Mouse (Mus musculus): Measurements from ENCODE around the gene Rims3. TPM values are rescaled to one million over a fixed set of nuclear protein-coding genes. Genes with fewer than 3 reads are reported as not detected.

The Rims3 gene
- polyA plus RNA-seq, 1 experiment from 2014 or later, result 27.0 TPM

DNA sequence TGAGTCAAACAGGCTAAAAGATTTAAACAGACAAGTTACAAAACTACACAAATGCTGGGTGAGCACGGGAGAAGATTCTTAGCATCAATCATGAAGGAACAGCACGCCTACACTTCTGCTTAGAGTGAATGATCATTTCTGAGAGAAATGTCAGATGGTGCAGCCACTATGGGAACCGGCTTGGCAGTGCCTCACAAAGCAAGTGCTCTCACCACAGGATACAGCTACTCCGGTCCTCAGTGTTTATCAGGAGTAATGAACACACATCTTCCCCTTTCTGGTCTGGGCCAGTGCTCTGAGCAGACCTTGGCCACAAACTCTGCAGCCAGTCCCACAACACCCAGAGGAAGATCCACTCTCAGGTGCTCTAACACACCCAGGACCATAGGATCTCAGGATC, 49.9 kb downstream of the Rims3 start:
- H3K4me3 ChIP-seq, result no peak overlapping the region
- H3K27me3 ChIP-seq (replicated peaks), result no peaks in the 10 kb centered on the region
- no peaks in the 10 kb centered on the region for H3K9me3 ChIP-seq
- no peaks in the 10 kb centered on the region for H3K4me1 ChIP-seq
- no peak overlapping the region for H3K27ac ChIP-seq
- no peaks in the 10 kb centered on the region for H3K36me3 ChIP-seq (replicated peaks)
- H3K9ac ChIP-seq, result no peak overlapping the region
- WGBS, result 78% methylated on average over 4 of the region's 4 CpGs
- no peak for ATAC-seq (replicated peaks)
- H3K4me2 ChIP-seq, result no peak overlapping the region

DNA sequence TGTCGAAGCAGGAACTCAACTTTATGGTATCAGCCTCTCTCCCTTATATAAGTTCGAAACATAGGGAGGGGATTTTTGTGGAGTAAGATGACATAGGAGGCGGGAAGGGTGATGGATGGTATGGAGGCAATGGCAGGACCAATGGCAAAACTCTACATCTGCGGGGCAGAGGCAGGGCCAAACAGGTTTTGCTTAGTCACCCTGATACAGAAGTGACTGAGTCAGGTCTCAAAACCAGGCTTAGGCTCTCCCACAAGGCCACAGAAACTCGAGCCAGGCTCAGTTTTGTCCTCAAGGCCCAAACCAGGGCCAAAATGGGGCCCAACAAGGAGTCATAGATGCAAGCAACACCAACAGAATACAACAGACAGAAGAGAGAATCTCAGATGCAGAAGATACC, 51.0 kb downstream of the Rims3 start:
- WGBS, result 84% methylated on average over 5 of the region's 5 CpGs
- Histone ChIP-seq H3K27ac (no peak overlapping the region), H3K4me3 (no peak overlapping the region), H3K9ac (no peak overlapping the region), H3K27me3 (replicated peaks) (no peaks in the 10 kb centered on the region), H3K4me2 (no peak overlapping the region), H3K4me1 (no peaks in the 10 kb centered on the region), H3K9me3 (no peaks in the 10 kb centered on the region), H3K36me3 (replicated peaks) (no peaks in the 10 kb centered on the region)
- ATAC-seq (replicated peaks), result no peak

DNA sequence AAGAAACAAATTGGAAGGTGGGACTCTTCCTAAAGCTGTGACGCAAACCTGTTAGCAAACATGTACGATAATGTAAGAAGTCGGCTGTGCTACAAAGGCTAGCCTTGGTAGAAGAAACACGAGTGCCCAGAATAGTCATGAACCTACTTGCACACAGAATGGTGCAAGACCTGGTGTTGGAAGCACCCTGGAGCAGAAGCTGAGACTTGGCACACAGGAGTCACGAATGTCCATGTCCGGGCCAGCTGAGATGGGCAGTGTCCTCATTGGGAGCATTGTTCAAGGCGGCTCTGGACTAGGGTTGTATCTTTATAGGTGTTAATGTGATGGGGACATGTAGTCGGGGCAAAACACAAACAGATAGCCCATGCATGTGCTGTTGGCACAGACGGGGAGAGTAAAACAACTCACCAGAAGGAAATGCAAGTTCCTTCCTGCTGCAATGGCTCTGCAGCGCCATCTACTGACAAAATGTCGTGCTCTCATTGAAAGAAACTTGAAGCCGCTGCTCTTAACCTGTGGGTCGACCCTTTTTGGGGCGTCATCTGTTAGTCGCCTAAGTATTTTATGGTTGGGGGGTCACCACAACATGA, 55.0 kb downstream of the Rims3 start:
- Histone ChIP-seq H3K36me3 (replicated peaks) (no peaks in the 10 kb centered on the region), H3K9ac (no peak overlapping the region), H3K4me2 (no peak overlapping the region), H3K4me3 (no peak overlapping the region), H3K4me1 (no peaks in the 10 kb centered on the region), H3K27me3 (replicated peaks) (no peaks in the 10 kb centered on the region), H3K27ac (no peak overlapping the region), H3K9me3 (no peaks in the 10 kb centered on the region)
- WGBS, result 34% methylated on average over 15 of the region's 15 CpGs
- ATAC-seq (replicated peaks), result peak; percentile 60; the same call in 1 of the 2 replicates

DNA sequence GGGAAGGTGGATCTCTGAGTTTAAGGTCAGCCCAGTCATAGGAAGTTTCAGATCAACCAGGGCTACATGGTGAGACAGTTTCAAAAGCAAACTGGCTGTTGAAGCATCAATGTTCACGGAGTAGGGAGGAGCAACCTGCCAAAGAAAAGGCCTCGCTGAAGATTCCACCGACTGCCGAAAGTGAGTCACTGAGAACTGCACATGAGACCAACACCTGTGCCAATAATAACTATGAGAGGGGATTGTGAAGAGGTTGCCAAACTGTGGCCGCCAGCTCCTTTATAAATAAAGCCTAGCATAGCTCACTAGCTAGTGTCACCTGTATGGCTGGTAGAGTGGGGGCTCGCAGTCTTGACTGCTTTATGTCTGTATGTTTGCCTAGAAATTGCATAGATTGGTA, 56.5 kb downstream of the Rims3 start:
- Histone ChIP-seq H3K27ac (no peak overlapping the region), H3K9me3 (no peaks in the 10 kb centered on the region), H3K36me3 (replicated peaks) (no peaks in the 10 kb centered on the region), H3K4me2 (no peak overlapping the region), H3K4me3 (no peak overlapping the region), H3K27me3 (replicated peaks) (no peaks in the 10 kb centered on the region), H3K9ac (no peak overlapping the region), H3K4me1 (no peaks in the 10 kb centered on the region)
- no peak for ATAC-seq (replicated peaks)
- 84% methylated on average over 6 of the region's 6 CpGs for WGBS

DNA sequence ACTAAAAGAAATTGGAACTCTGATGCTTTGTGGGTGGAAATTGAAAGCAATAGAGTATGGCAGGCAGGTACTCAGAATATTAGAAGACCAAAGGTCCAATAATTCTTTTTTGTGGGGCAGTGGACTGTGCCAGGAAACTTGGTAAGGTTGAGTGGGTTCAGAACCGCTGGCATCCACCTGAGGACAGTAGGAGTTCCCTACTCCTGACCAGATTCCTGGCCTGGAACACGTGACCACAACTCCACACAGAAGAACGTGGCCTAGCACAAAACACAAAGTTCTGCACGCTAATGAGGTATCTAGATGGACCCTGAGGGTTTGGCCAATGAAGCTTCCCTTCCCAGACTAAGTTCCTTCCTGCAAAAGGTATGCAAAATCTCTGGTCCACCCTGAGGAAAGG, 58.2 kb downstream of the Rims3 start:
- Histone ChIP-seq H3K4me3 (no peak overlapping the region), H3K27ac (no peak overlapping the region), H3K4me1 (no peaks in the 10 kb centered on the region), H3K36me3 (replicated peaks) (no peaks in the 10 kb centered on the region), H3K9ac (no peak overlapping the region), H3K27me3 (replicated peaks) (no peaks in the 10 kb centered on the region), H3K9me3 (no peaks in the 10 kb centered on the region), H3K4me2 (no peak overlapping the region)
- 52% methylated on average over 4 of the region's 4 CpGs for WGBS
- no peak for ATAC-seq (replicated peaks)

DNA sequence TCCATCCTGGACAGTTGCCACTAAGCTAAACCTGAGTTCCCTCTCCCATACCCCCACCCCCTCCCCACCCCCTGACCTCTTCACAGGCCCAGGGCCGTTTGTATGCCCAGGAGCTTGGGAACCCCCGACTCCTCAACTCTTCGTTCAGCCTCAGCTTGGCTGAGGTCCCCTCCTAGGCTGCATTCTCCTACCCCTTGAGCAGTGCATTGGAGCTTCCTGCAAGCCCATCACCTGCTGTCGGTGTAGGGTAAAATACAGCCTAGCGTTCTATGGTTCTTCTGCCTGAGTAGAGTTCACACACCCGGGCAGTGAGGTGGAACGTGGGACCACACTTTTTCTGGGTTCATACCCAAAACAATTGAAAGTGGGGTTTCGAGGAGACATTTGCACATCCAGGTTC, 58.8 kb downstream of the Rims3 start:
- 73% methylated on average over 8 of the region's 8 CpGs for WGBS
- Histone ChIP-seq H3K27ac (no peak overlapping the region), H3K9me3 (no peaks in the 10 kb centered on the region), H3K4me1 (no peaks in the 10 kb centered on the region), H3K4me3 (no peak overlapping the region), H3K4me2 (no peak overlapping the region), H3K27me3 (replicated peaks) (no peaks in the 10 kb centered on the region), H3K36me3 (replicated peaks) (no peaks in the 10 kb centered on the region), H3K9ac (no peak overlapping the region)
- no peak for ATAC-seq (replicated peaks)

DNA sequence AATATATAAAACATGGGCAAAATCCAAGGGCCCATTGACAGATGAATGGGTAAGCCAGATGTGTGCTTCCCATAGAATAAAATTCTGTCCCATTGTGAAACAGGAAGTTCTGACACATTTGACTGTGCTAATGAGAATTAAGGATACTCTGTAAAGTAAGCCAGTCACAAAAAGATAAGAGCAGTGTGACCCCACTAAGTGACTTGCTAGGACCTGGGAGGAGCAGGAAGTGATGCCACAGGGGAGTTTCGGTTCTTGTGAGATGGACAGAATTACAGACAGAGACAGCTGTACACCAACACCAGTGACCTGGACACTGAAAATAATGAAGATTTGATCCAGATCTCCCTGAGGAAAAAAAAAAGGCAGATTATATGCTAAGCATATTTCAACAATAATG, 59.2 kb downstream of the Rims3 start:
- Histone ChIP-seq H3K9me3 (no peaks in the 10 kb centered on the region), H3K27me3 (replicated peaks) (no peaks in the 10 kb centered on the region), H3K9ac (no peak overlapping the region), H3K4me1 (no peaks in the 10 kb centered on the region), H3K4me3 (no peak overlapping the region), H3K36me3 (replicated peaks) (no peaks in the 10 kb centered on the region), H3K27ac (no peak overlapping the region), H3K4me2 (no peak overlapping the region)
- WGBS, result 95% methylated on average over 1 of the region's 1 CpGs
- no peak for ATAC-seq (replicated peaks)

DNA sequence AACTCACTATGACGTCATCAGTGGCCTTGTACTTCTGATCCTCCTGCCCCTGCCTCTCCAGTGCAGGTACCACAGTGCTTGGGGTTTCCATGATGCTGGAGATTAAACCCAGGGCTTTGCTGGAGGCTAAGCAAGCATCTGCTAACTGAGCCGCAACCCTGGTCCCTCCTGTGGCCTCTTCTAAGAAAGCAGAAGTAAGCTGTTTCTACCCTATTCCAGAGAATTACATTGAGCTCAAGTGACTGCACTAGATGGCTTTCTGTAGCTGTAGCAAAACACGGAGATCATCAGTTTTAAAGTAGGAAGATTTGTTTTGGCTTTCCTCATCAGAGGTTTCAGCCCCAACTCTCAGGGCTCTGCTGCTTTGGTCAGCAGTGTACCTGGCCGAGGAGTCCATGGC, 59.9 kb downstream of the Rims3 start:
- Histone ChIP-seq H3K4me1 (no peaks in the 10 kb centered on the region), H3K27me3 (replicated peaks) (no peaks in the 10 kb centered on the region), H3K9me3 (no peaks in the 10 kb centered on the region), H3K4me3 (no peak overlapping the region), H3K36me3 (replicated peaks) (no peaks in the 10 kb centered on the region), H3K9ac (no peak overlapping the region), H3K4me2 (no peak overlapping the region), H3K27ac (no peak overlapping the region)
- 74% methylated on average over 4 of the region's 4 CpGs for WGBS
- no peak for ATAC-seq (replicated peaks)

DNA sequence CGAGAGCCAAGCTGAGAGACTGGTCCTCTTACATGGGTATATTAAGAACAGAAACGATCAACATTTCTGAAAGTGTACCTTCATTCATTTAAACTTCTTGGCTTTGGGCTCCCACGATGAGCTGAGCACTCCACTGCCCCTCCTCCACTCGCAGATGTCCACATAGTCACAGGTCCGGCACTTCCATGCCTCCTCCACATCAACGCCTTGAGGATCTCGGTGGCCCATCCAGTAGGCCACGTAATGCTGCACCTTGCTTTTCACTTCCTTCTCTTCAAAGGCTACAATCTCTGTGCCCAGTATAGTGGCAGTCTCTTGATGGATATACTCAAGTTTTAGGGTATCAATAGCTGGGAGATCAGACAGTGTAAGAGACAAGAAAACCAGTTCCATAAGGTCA, 66.8 kb downstream of the Rims3 start:
- Histone ChIP-seq H3K27ac (no peak overlapping the region), H3K4me2 (no peak overlapping the region), H3K4me3 (no peak overlapping the region), H3K27me3 (replicated peaks) (no peaks in the 10 kb centered on the region), H3K9me3 (no peaks in the 10 kb centered on the region), H3K36me3 (replicated peaks) (peaks cover 26% of the 10 kb centered on the region), H3K4me1 (peaks cover 16% of the 10 kb centered on the region; the same call in 1 of the 2 replicates), H3K9ac (no peak overlapping the region)
- 96% methylated on average over 8 of the region's 8 CpGs for WGBS
- no peak for ATAC-seq (replicated peaks)

DNA sequence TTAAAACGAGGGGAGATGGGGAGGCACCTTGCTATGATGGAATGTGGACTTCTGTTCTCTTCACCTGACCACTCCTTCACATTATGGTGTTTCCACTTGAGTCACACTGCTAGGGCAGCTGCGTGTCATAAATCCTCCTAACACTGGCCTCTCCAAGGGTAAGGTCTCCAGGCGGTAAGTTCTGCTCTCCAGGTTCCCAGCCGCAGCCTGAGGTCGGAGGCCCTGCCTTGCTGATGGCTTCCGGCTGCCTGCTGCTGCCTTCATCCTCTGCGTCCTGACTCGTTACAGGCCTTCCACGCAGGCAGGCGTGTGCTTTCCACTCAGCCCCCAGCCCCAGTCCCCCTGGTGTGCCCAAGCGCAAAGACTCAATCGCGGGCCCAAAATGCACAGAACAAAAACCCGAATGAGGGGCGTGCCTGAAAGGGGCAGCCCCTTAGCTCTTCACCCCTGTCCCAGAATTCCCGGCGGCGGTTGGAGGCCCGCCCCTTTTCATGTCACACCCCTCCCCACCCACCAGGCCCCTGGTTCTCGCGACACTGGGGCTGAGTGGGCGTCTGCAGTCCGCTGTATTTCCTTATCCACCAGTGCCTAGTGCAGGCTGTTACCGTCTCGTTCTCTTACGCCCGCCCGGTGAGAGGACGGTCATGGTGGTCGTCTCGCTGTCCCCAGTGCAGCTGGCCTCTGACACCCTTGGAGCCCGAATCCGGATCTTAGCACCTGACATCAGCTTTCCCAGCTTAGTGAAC, 70.1 kb downstream of the Rims3 start, which contains the start of gene Exo5:
Gene Exo5, minus strand, starts transcription at position 464 of the 746 bp plus-strand sequence.
- Histone ChIP-seq H3K4me1 (peaks cover 16% of the 10 kb centered on the region; the same call in 1 of the 2 replicates), H3K4me3 (peak within 1 kb of the TSS; percentile 51), H3K4me2 (peak within 1 kb of the TSS; percentile 58), H3K9ac (peak within 1 kb of the TSS; percentile 54), H3K27ac (peak within 1 kb of the TSS; percentile 83), H3K27me3 (replicated peaks) (no peaks in the 10 kb centered on the region), H3K36me3 (replicated peaks) (peaks cover 26% of the 10 kb centered on the region), H3K9me3 (no peaks in the 10 kb centered on the region)
- WGBS, result under 1% methylated on average over 33 of the region's 33 CpGs
- peak; percentile 98 for ATAC-seq (replicated peaks)

DNA sequence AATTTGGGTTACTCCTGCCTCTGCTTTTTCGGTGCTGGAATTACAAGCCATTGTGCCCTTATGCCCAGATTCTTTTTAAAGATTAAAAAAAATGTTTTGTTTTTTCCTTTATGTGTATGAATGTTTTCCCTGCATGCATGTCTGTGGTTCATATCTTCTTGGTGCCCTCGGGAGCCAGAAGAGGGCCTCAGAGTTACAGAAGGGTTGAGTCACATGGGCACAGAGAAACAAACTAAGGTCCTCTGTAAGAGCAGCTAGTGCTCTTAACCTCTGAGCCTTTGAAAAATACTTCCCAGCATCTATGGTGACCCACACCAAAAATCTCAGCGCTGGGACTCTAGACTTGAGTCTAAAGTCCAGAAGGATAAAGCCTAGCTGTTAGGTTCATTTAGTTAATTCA, 70.8 kb downstream of the Rims3 start:
- no peaks in the 10 kb centered on the region for H3K9me3 ChIP-seq
- H3K4me1 ChIP-seq, result peaks cover 16% of the 10 kb centered on the region; the same call in 1 of the 2 replicates
- WGBS, result 20% methylated on average over 3 of the region's 3 CpGs
- peaks cover 20% of the 10 kb centered on the region for H3K36me3 ChIP-seq (replicated peaks)
- peak; percentile 66 for ATAC-seq (replicated peaks)
- peak overlapping the region; percentile 83 for H3K27ac ChIP-seq
- no peaks in the 10 kb centered on the region for H3K27me3 ChIP-seq (replicated peaks)
- H3K4me2 ChIP-seq, result peak overlapping the region; percentile 58
- H3K4me3 ChIP-seq, result peak overlapping the region; percentile 51
- peak overlapping the region; percentile 54 for H3K9ac ChIP-seq

DNA sequence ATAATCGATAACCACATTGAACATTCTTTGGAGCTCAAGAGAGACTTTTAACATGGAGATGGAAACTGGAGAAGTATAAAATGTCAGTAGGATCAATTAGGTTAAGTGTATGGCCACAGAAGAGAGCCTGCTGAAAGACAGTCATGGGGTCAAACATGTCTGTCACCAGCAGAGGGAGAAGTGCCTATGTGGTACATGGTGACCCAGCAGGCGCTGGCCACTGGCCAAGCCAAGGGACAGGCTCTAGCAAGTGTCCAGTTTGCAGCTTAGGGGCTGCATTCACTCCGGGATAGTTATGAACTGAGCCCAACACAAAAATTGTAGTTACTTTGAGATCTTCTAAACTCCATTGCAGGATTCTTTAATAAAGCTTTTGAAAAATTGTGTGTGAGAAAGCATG, 74.1 kb downstream of the Rims3 start:
- WGBS, result 79% methylated on average over 3 of the region's 3 CpGs
- no peak overlapping the region for H3K4me3 ChIP-seq
- no peaks in the 10 kb centered on the region for H3K27me3 ChIP-seq (replicated peaks)
- no peaks in the 10 kb centered on the region for H3K9me3 ChIP-seq
- no peak overlapping the region for H3K27ac ChIP-seq
- H3K4me1 ChIP-seq, result peaks cover 9% of the 10 kb centered on the region; the same call in 1 of the 2 replicates
- H3K36me3 ChIP-seq (replicated peaks), result no peaks in the 10 kb centered on the region
- no peak overlapping the region for H3K9ac ChIP-seq
- no peak for ATAC-seq (replicated peaks)
- no peak overlapping the region for H3K4me2 ChIP-seq

DNA sequence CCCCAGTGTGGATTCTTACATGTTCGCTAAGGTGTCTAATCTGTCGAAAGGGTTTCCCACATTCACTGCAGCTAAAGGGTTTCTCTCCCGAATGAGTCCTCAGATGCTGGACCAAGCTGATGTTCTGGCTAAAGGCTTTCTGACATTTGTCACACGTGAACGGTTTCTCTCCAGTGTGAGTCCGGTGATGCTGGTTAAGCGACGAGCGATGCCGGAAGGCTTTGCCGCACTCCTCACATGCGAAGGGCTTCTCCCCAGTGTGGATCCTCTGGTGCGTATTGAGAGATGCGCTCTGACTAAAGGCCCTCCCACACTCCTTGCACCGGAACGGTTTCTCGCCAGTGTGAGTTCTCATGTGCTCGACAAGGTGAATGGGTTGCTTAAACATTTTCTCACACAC, 76.1 kb downstream of the Rims3 start:
- Histone ChIP-seq H3K27me3 (replicated peaks) (no peaks in the 10 kb centered on the region), H3K9me3 (no peaks in the 10 kb centered on the region), H3K36me3 (replicated peaks) (no peaks in the 10 kb centered on the region), H3K9ac (no peak overlapping the region), H3K27ac (no peak overlapping the region), H3K4me1 (no peaks in the 10 kb centered on the region), H3K4me3 (no peak overlapping the region), H3K4me2 (no peak overlapping the region)
- no peak for ATAC-seq (replicated peaks)
- WGBS, result 96% methylated on average over 18 of the region's 18 CpGs
